Mouse (Mus musculus): Measurements from ENCODE around the gene A630076J17Rik.

Gene A630076J17Rik

GRCm38 (mm10) chr3:107278479-107279269, 48.3 kb downstream of the A630076J17Rik start, which contains the start of gene Lamtor5:
Gene Lamtor5, plus strand, starts transcription at chr3:107278858.
- DNase-seq, result peak; percentile 95
